In genomic region chrX:143066320-143067114, GRCm38 (mm10) we compare ENCODE assay signal across 13 mouse cellular contexts. TPM values are rescaled to one million over a fixed set of nuclear protein-coding genes. Genes with fewer than 3 reads are reported as not detected.
DNase-seq lines count a peak whose midpoint lies in the region; ATAC-seq and TF ChIP-seq lines count a peak whose summit lies in the region.
"Had no signal": no experiment of that assay in that cellular context is flagged by ENCODE, and none has a peak within 500 bp of the region (broad histone marks: within the 10 kb centered on the region; RNA-seq: fewer than 3 reads in every experiment).

No protein-coding gene starts in this region.

- no peak overlapping the region for H3K9ac ChIP-seq in hindbrain, embryonic 15.5 days
- H3K9ac ChIP-seq: liver, postnatal 0 days had no signal

- H3K27me3 ChIP-seq in kidney, adult 2 months (replicated peaks; ENCODE audit: control insufficient read depth, insufficient read depth, low read length): no peaks in the 10 kb centered on the region
- H3K27me3 ChIP-seq in hindbrain, embryonic 15.5 days: no peaks in the 10 kb centered on the region

- ATAC-seq in hindbrain, embryonic 15.5 days (ENCODE audit: low FRiP score, low read depth): peak; percentile 56; the same call in 1 of the 2 replicates
- ATAC-seq: liver, postnatal 0 days had no signal

- no peak for TF ChIP-seq CTCF in kidney, adult 2 months (conservative IDR thresholded peaks at IDR 0.05; ENCODE audit: insufficient read depth, insufficient read length, low read depth, low read length)
- no peak for TF ChIP-seq CTCF in brain, embryonic 14.5 days (IDR thresholded peaks at IDR 0.05; ENCODE audit: borderline replicate concordance, extremely low read depth, insufficient read depth, insufficient read length)

- H3K36me3 ChIP-seq in kidney, adult 2 months (ENCODE audit: control insufficient read depth, insufficient read depth, low read length): no peaks in the 10 kb centered on the region
- H3K36me3 ChIP-seq in hindbrain, embryonic 15.5 days: no peaks in the 10 kb centered on the region

- H3K4me1 ChIP-seq in kidney, adult 2 months (ENCODE audit: control insufficient read depth, insufficient read depth, low read length): no peaks in the 10 kb centered on the region
- H3K4me1 ChIP-seq in hindbrain, embryonic 15.5 days (replicated peaks): no peaks in the 10 kb centered on the region

- TF ChIP-seq POLR2A in kidney, adult 2 months (IDR thresholded peaks at IDR 0.05; ENCODE audit: low read depth, low read length): no peak
- TF ChIP-seq POLR2A in brain, embryonic 14.5 days (IDR thresholded peaks at IDR 0.05; ENCODE audit: borderline replicate concordance, extremely low read depth, insufficient read depth, insufficient read length, poor library complexity, severe bottlenecking): no peak

- no peak overlapping the region for H3K27ac ChIP-seq in kidney, adult 2 months (ENCODE audit: insufficient read depth, low read depth, low read length)
- no peak overlapping the region for H3K27ac ChIP-seq in hindbrain, embryonic 15.5 days (replicated peaks)
- H3K27ac ChIP-seq: heart, adult 2 months had no signal

- peak overlapping the region; percentile 24; the same call in 1 of the 2 replicates for H3K4me2 ChIP-seq in hindbrain, embryonic 15.5 days

- no peaks in the 10 kb centered on the region for H3K9me3 ChIP-seq in hindbrain, embryonic 15.5 days

- peak; percentile 7 for DNase-seq in kidney, adult 2 months
- DNase-seq in kidney, postnatal 10 days: no peak
- peak; percentile 74 for DNase-seq in adrenal gland, adult 8-10 months
- DNase-seq in brain, embryonic 14.5 days (ENCODE audit: low read depth): peak; percentile 73
- DNase-seq in spleen, postnatal 10 days (ENCODE audit: low spot score in 2 of 2): no peak
- DNase-seq in urinary bladder, postnatal 25 days (ENCODE audit: low spot score): no peak
- no peak for DNase-seq in frontal cortex, adult 2 months (ENCODE audit: extremely low spot score in 1 of 2, low spot score in 1 of 2)
- DNase-seq: kidney, postnatal 14 days; liver, postnatal 0 days; thymus, adult 18-20 months had no signal

- no peak overlapping the region for H3K4me3 ChIP-seq in kidney, adult 2 months (ENCODE audit: insufficient read depth, low read depth, low read length)
- no peak overlapping the region for H3K4me3 ChIP-seq in hindbrain, embryonic 15.5 days
- H3K4me3 ChIP-seq: heart, adult 2 months had no signal

- WGBS in kidney, adult 2 months: 54% methylated on average over 17 of the region's 17 CpGs
- 39% methylated on average over 17 of the region's 17 CpGs for WGBS in hindbrain, embryonic 15.5 days

RNA-seq across cellular contexts. Expression of gene Rtl9, which starts 32.9 kb away (rescaled TPM):
- polyA plus RNA-seq in kidney, adult 2 months (2012; rRNA removed): 0.05 TPM in 2 replicates
- under 1 TPM; 0.09 to 0.19 (median 0.13) TPM for total RNA-seq in adrenal gland, adult 8-10 months (2022)
- polyA plus RNA-seq in brain, embryonic 14.5 days (2012; rRNA removed): 0.85 and 1.5 TPM in 2 replicates
- polyA plus RNA-seq in hindbrain, embryonic 15.5 days (2015; fragmentation: Nextera tagmentation; extraction: Ambion mirVana): 0.64 and 0.92 TPM in 2 replicates
- 0.76 and 1.1 TPM in 2 replicates for polyA plus RNA-seq in frontal cortex, adult 2 months (2012; rRNA removed)
- total RNA-seq: MEL had no signal
- polyA plus RNA-seq: liver, postnatal 0 days had no signal

Comparison
In these comparisons a context has a peak if more than half of its experiments do, and no peak if none do; other contexts are left out.
1. DNase-seq: peak in kidney, adult 2 months (single experiment), adrenal gland, adult 8-10 months (single experiment) and brain, embryonic 14.5 days (single experiment); none in kidney, postnatal 10 days (single experiment), spleen, postnatal 10 days (0 of 2), urinary bladder, postnatal 25 days (single experiment) and frontal cortex, adult 2 months (0 of 2).